Mouse (Mus musculus): ENCODE data around the gene 1700029I15Rik. TPM values are rescaled to one million over a fixed set of nuclear protein-coding genes. Genes with fewer than 3 reads are reported as not detected.

1700029I15Rik gene
- polyA plus RNA-seq, 1 experiment from 2014 or later = 2.5 TPM

- H3K4me1 ChIP-seq (replicated peaks; ENCODE audit: insufficient read depth, low read length) = no peaks in the 10 kb centered on the region
- H3K9ac ChIP-seq (ENCODE audit: low read depth, low read length) = no peak overlapping the region
- DNase-seq (ENCODE audit: low spot score) (no peak), ATAC-seq (replicated peaks; ENCODE audit: low FRiP score, low read depth) (no peak)
- 41% methylated on average over 6 of the region's 6 CpGs for WGBS
- no peaks in the 10 kb centered on the region for H3K27me3 ChIP-seq (ENCODE audit: insufficient read depth, low read length)
- H3K4me3 ChIP-seq (replicated peaks; ENCODE audit: low read depth, low read length) = no peak overlapping the region
- H3K27ac ChIP-seq = no peak overlapping the region
- peaks cover 31% of the 10 kb centered on the region for H3K36me3 ChIP-seq (ENCODE audit: insufficient read depth, low read length)
- no peaks in the 10 kb centered on the region for H3K9me3 ChIP-seq (replicated peaks; ENCODE audit: low read length)
- no peak for TF ChIP-seq CTCF (IDR thresholded peaks at IDR 0.05; ENCODE audit: low read depth)
- no peak overlapping the region for H3K4me2 ChIP-seq (ENCODE audit: low read length)
Observed at GRCm38 (mm10) chr2:92354224-92354623, 28.1 kb upstream of the 1700029I15Rik start.

- whole genome bisulfite sequencing = 95% methylated on average over 2 of the region's 2 CpGs
- TF ChIP-seq CTCF (IDR thresholded peaks at IDR 0.05; ENCODE audit: low read depth) = no peak
Observed at GRCm38 (mm10) chr2:92359301-92359700, 23.0 kb upstream of the 1700029I15Rik start.

GRCm38 (mm10) chr2:92360186-92360823, 22.0 kb upstream of the 1700029I15Rik start:
- no peak for TF ChIP-seq CTCF (IDR thresholded peaks at IDR 0.05; ENCODE audit: low read depth)
- no peaks in the 10 kb centered on the region for H3K27me3 ChIP-seq (ENCODE audit: insufficient read depth, low read length)
- no peaks in the 10 kb centered on the region for H3K9me3 ChIP-seq (replicated peaks; ENCODE audit: low read length)
- H3K27ac ChIP-seq = peak overlapping the region; percentile 22; the same call in 1 of the 2 replicates
- H3K4me2 ChIP-seq (ENCODE audit: low read length) = no peak overlapping the region; the same call in 1 of the 2 replicates
- peaks cover 45% of the 10 kb centered on the region for H3K36me3 ChIP-seq (ENCODE audit: insufficient read depth, low read length)
- 44% methylated on average over 25 of the region's 25 CpGs for WGBS
- no peak overlapping the region for H3K9ac ChIP-seq (ENCODE audit: low read depth, low read length)
- ATAC-seq (replicated peaks; ENCODE audit: low FRiP score, low read depth) = 0 out of 2 replicates have a peak, but pooled peaks have one; percentile 30
- H3K4me3 ChIP-seq (replicated peaks; ENCODE audit: low read depth, low read length) = no peak overlapping the region
- H3K4me1 ChIP-seq (replicated peaks; ENCODE audit: insufficient read depth, low read length) = no peaks in the 10 kb centered on the region
- no peak for DNase-seq (ENCODE audit: low spot score)

More at GRCm38 (mm10) chr2:92359301-92359700, 23.0 kb upstream of the 1700029I15Rik start:
- DNase-seq (ENCODE audit: low spot score) (no peak), ATAC-seq (replicated peaks; ENCODE audit: low FRiP score, low read depth) (no peak)
- no peaks in the 10 kb centered on the region for H3K4me1 ChIP-seq (replicated peaks; ENCODE audit: insufficient read depth, low read length)
- no peak overlapping the region for H3K4me2 ChIP-seq (ENCODE audit: low read length)
- H3K36me3 ChIP-seq (ENCODE audit: insufficient read depth, low read length) = peaks cover 44% of the 10 kb centered on the region
- H3K27ac ChIP-seq = no peak overlapping the region
- H3K9me3 ChIP-seq (replicated peaks; ENCODE audit: low read length) = no peaks in the 10 kb centered on the region
- H3K9ac ChIP-seq (ENCODE audit: low read depth, low read length) = no peak overlapping the region
- H3K4me3 ChIP-seq (replicated peaks; ENCODE audit: low read depth, low read length) = no peak overlapping the region
- no peaks in the 10 kb centered on the region for H3K27me3 ChIP-seq (ENCODE audit: insufficient read depth, low read length)

GRCm38 (mm10) chr2:92360893-92361292, 21.4 kb upstream of the 1700029I15Rik start:
- no peaks in the 10 kb centered on the region for H3K4me1 ChIP-seq (replicated peaks; ENCODE audit: insufficient read depth, low read length)
- 20% methylated on average over 12 of the region's 12 CpGs for WGBS
- peaks cover 47% of the 10 kb centered on the region for H3K36me3 ChIP-seq (ENCODE audit: insufficient read depth, low read length)
- no peak overlapping the region for H3K9ac ChIP-seq (ENCODE audit: low read depth, low read length)
- H3K27ac ChIP-seq = peak overlapping the region; percentile 22; the same call in 1 of the 2 replicates
- TF ChIP-seq CTCF (IDR thresholded peaks at IDR 0.05; ENCODE audit: low read depth) = no peak
- H3K27me3 ChIP-seq (ENCODE audit: insufficient read depth, low read length) = no peaks in the 10 kb centered on the region
- ATAC-seq (replicated peaks; ENCODE audit: low FRiP score, low read depth) = peak; percentile 68
- H3K4me3 ChIP-seq (replicated peaks; ENCODE audit: low read depth, low read length) = no peak overlapping the region
- H3K4me2 ChIP-seq (ENCODE audit: low read length) = no peak overlapping the region
- peak; percentile 48 for DNase-seq (ENCODE audit: low spot score)
- no peaks in the 10 kb centered on the region for H3K9me3 ChIP-seq (replicated peaks; ENCODE audit: low read length)

- WGBS = 74% methylated on average over 8 of the region's 8 CpGs
- Histone ChIP-seq H3K27me3 (ENCODE audit: insufficient read depth, low read length) (no peaks in the 10 kb centered on the region), H3K4me3 (replicated peaks; ENCODE audit: low read depth, low read length) (no peak overlapping the region), H3K9me3 (replicated peaks; ENCODE audit: low read length) (no peaks in the 10 kb centered on the region), H3K9ac (ENCODE audit: low read depth, low read length) (no peak overlapping the region), H3K4me2 (ENCODE audit: low read length) (no peak overlapping the region), H3K4me1 (replicated peaks; ENCODE audit: insufficient read depth, low read length) (no peaks in the 10 kb centered on the region), H3K27ac (no peak overlapping the region), H3K36me3 (ENCODE audit: insufficient read depth, low read length) (peaks cover 54% of the 10 kb centered on the region)
- ATAC-seq (replicated peaks; ENCODE audit: low FRiP score, low read depth) (no peak), DNase-seq (ENCODE audit: low spot score) (no peak)
- TF ChIP-seq CTCF (IDR thresholded peaks at IDR 0.05; ENCODE audit: low read depth) = no peak
Observed at GRCm38 (mm10) chr2:92361795-92362194, 20.5 kb upstream of the 1700029I15Rik start.

- Histone ChIP-seq H3K4me1 (replicated peaks; ENCODE audit: insufficient read depth, low read length) (no peaks in the 10 kb centered on the region), H3K9ac (ENCODE audit: low read depth, low read length) (no peak overlapping the region), H3K36me3 (ENCODE audit: insufficient read depth, low read length) (peaks cover 49% of the 10 kb centered on the region), H3K27ac (no peak overlapping the region), H3K27me3 (ENCODE audit: insufficient read depth, low read length) (no peaks in the 10 kb centered on the region), H3K4me2 (ENCODE audit: low read length) (no peak overlapping the region), H3K4me3 (replicated peaks; ENCODE audit: low read depth, low read length) (no peak overlapping the region), H3K9me3 (replicated peaks; ENCODE audit: low read length) (no peaks in the 10 kb centered on the region)
- no peak for TF ChIP-seq CTCF (IDR thresholded peaks at IDR 0.05; ENCODE audit: low read depth)
- DNase-seq (ENCODE audit: low spot score) (no peak), ATAC-seq (replicated peaks; ENCODE audit: low FRiP score, low read depth) (no peak)
- WGBS = 89% methylated on average over 6 of the region's 6 CpGs
Observed at GRCm38 (mm10) chr2:92362571-92363228, 19.6 kb upstream of the 1700029I15Rik start.
